Mouse (Mus musculus): Measurements from ENCODE around the gene Emp1. TPM values are rescaled to one million over a fixed set of nuclear protein-coding genes. Genes with fewer than 3 reads are reported as not detected.

The Emp1 gene
- polyA plus RNA-seq, 1 experiment from 2014 or later = 2.4 TPM

- Histone ChIP-seq H3K4me2 (ENCODE audit: low read depth, low read length, severe bottlenecking) (no peak overlapping the region), H3K27me3 (ENCODE audit: control insufficient read depth, insufficient read depth, low read length) (no peaks in the 10 kb centered on the region), H3K9ac (ENCODE audit: low read length) (no peak overlapping the region), H3K4me1 (replicated peaks; ENCODE audit: control insufficient read depth, insufficient read depth, low read length) (no peaks in the 10 kb centered on the region), H3K4me3 (ENCODE audit: low read depth, low read length) (no peak overlapping the region), H3K36me3 (ENCODE audit: control insufficient read depth, insufficient read depth, low read length) (no peaks in the 10 kb centered on the region), H3K27ac (ENCODE audit: low read depth, low read length) (no peak overlapping the region), H3K9me3 (ENCODE audit: control insufficient read depth, low read length) (no peaks in the 10 kb centered on the region)
- 88% methylated on average over 11 of the region's 11 CpGs for WGBS
- ATAC-seq (replicated peaks; ENCODE audit: low FRiP score) (no peak), DNase-seq (ENCODE audit: low spot score) (no peak)
Observed at GRCm38 (mm10) chr6:135405093-135405492, 42.7 kb downstream of the Emp1 start.

DNA sequence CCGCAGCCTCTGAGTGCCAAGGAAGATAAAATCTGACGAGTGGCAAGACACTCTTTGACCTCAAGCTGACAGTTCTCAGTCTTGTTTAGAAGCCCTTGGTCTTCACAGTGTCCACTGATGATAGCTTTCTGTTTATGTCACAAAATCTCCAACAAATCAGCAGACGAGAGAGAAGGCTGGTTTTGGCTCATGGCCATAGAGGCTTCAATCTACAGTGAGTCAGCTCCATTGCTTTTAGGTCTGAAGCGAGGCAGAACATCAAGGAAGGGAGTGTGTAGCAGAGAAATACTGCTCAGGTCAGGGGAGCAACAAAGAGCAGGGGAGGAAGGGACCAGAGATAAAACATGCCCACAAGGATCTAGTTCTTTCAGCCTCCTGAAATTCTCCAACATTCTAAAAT is 45.0 kb downstream of the Emp1 start:
- Histone ChIP-seq H3K4me1 (replicated peaks; ENCODE audit: control insufficient read depth, insufficient read depth, low read length) (no peaks in the 10 kb centered on the region), H3K27ac (ENCODE audit: low read depth, low read length) (no peak overlapping the region), H3K36me3 (ENCODE audit: control insufficient read depth, insufficient read depth, low read length) (no peaks in the 10 kb centered on the region), H3K4me3 (ENCODE audit: low read depth, low read length) (no peak overlapping the region), H3K9ac (ENCODE audit: low read length) (no peak overlapping the region), H3K9me3 (ENCODE audit: control insufficient read depth, low read length) (no peaks in the 10 kb centered on the region), H3K27me3 (ENCODE audit: control insufficient read depth, insufficient read depth, low read length) (no peaks in the 10 kb centered on the region), H3K4me2 (ENCODE audit: low read depth, low read length, severe bottlenecking) (no peak overlapping the region)
- WGBS = 83% methylated on average over 4 of the region's 4 CpGs
- no peak for ATAC-seq (replicated peaks; ENCODE audit: low FRiP score)
- no peak for DNase-seq (ENCODE audit: low spot score)

DNA sequence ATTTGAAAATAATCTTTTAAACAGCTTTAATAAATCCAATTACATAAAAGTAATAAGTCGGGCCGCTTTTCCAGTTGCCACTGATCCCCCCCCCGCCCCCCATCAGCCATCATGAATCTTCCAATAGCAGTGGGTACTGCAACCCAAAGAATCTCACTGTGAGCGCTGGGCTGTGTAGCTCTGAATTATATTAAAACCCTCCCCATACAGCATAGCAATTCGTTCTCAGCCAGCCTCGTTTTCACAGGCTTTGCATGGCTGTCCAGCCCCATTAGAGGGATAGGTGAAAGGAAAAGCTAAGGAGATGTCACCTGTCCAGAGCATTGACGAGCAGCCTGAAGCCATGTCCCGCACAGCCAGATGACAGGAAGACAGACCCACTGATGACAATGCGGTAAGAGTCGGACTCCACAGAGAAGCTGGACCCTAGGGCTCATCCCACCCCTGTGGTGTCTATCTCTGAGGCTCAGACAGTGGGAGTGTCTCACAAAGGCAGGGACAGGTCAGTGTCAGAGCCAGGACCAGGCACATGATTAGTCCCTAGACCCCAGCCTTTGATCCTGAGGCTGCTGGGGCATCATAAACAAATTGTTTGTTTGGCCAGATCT is 49.5 kb downstream of the Emp1 start:
- Histone ChIP-seq H3K9ac (ENCODE audit: low read length) (no peak overlapping the region), H3K9me3 (ENCODE audit: control insufficient read depth, low read length) (no peaks in the 10 kb centered on the region), H3K27me3 (ENCODE audit: control insufficient read depth, insufficient read depth, low read length) (no peaks in the 10 kb centered on the region), H3K4me1 (replicated peaks; ENCODE audit: control insufficient read depth, insufficient read depth, low read length) (no peaks in the 10 kb centered on the region), H3K4me2 (ENCODE audit: low read depth, low read length, severe bottlenecking) (no peak overlapping the region), H3K4me3 (ENCODE audit: low read depth, low read length) (no peak overlapping the region), H3K27ac (ENCODE audit: low read depth, low read length) (no peak overlapping the region), H3K36me3 (ENCODE audit: control insufficient read depth, insufficient read depth, low read length) (no peaks in the 10 kb centered on the region)
- DNase-seq (ENCODE audit: low spot score) (no peak), ATAC-seq (replicated peaks; ENCODE audit: low FRiP score) (no peak)
- WGBS = 88% methylated on average over 10 of the region's 10 CpGs

DNA sequence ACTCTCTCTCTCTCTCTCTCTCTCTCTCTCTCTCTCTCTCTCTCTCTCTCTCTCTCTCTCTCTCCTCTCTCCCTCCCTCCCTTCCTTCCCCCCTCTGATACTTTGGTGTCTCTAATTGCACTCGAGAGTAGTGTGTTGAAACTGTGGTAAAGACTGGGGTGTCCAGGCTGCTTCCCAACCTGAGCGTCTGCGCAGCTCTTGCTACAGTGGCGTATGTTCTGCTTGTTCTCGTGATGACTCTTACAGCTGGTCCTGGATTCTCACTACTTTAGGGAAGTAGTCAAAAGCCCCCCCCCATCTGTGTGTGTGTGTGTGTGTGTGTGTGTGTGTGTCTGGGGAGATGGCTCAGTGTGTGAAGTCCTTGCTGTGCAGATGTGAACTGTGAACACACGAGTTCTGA is 50.3 kb downstream of the Emp1 start:
- H3K36me3 ChIP-seq (ENCODE audit: control insufficient read depth, insufficient read depth, low read length) = no peaks in the 10 kb centered on the region
- no peaks in the 10 kb centered on the region for H3K27me3 ChIP-seq (ENCODE audit: control insufficient read depth, insufficient read depth, low read length)
- no peak overlapping the region for H3K27ac ChIP-seq (ENCODE audit: low read depth, low read length)
- H3K4me2 ChIP-seq (ENCODE audit: low read depth, low read length, severe bottlenecking) = no peak overlapping the region
- H3K4me3 ChIP-seq (ENCODE audit: low read depth, low read length) = no peak overlapping the region
- WGBS = 83% methylated on average over 6 of the region's 6 CpGs
- H3K9ac ChIP-seq (ENCODE audit: low read length) = no peak overlapping the region
- no peaks in the 10 kb centered on the region for H3K4me1 ChIP-seq (replicated peaks; ENCODE audit: control insufficient read depth, insufficient read depth, low read length)
- DNase-seq (ENCODE audit: low spot score) = no peak
- no peak for ATAC-seq (replicated peaks; ENCODE audit: low FRiP score)
- no peaks in the 10 kb centered on the region for H3K9me3 ChIP-seq (ENCODE audit: control insufficient read depth, low read length)

GRCm38 (mm10) chr6:135417459-135417858 is 55.1 kb downstream of the Emp1 start:
- Histone ChIP-seq H3K27me3 (ENCODE audit: control insufficient read depth, insufficient read depth, low read length) (no peaks in the 10 kb centered on the region), H3K4me1 (replicated peaks; ENCODE audit: control insufficient read depth, insufficient read depth, low read length) (no peaks in the 10 kb centered on the region), H3K4me3 (ENCODE audit: low read depth, low read length) (no peak overlapping the region), H3K9ac (ENCODE audit: low read length) (no peak overlapping the region), H3K36me3 (ENCODE audit: control insufficient read depth, insufficient read depth, low read length) (no peaks in the 10 kb centered on the region), H3K4me2 (ENCODE audit: low read depth, low read length, severe bottlenecking) (no peak overlapping the region), H3K9me3 (ENCODE audit: control insufficient read depth, low read length) (no peaks in the 10 kb centered on the region), H3K27ac (ENCODE audit: low read depth, low read length) (no peak overlapping the region)
- ATAC-seq (replicated peaks; ENCODE audit: low FRiP score) = peak; percentile 66; the same call in 1 of the 2 replicates
- DNase-seq (ENCODE audit: low spot score) = peak; percentile 81
- WGBS = 28% methylated on average over 5 of the region's 5 CpGs

GRCm38 (mm10) chr6:135418223-135418824 is 56.0 kb downstream of the Emp1 start:
- 85% methylated on average over 8 of the region's 8 CpGs for WGBS
- Histone ChIP-seq H3K27me3 (ENCODE audit: control insufficient read depth, insufficient read depth, low read length) (no peaks in the 10 kb centered on the region), H3K27ac (ENCODE audit: low read depth, low read length) (no peak overlapping the region), H3K4me3 (ENCODE audit: low read depth, low read length) (no peak overlapping the region), H3K9ac (ENCODE audit: low read length) (no peak overlapping the region), H3K36me3 (ENCODE audit: control insufficient read depth, insufficient read depth, low read length) (no peaks in the 10 kb centered on the region), H3K4me2 (ENCODE audit: low read depth, low read length, severe bottlenecking) (no peak overlapping the region), H3K4me1 (replicated peaks; ENCODE audit: control insufficient read depth, insufficient read depth, low read length) (no peaks in the 10 kb centered on the region), H3K9me3 (ENCODE audit: control insufficient read depth, low read length) (no peaks in the 10 kb centered on the region)
- DNase-seq (ENCODE audit: low spot score) (no peak), ATAC-seq (replicated peaks; ENCODE audit: low FRiP score) (no peak)

DNA sequence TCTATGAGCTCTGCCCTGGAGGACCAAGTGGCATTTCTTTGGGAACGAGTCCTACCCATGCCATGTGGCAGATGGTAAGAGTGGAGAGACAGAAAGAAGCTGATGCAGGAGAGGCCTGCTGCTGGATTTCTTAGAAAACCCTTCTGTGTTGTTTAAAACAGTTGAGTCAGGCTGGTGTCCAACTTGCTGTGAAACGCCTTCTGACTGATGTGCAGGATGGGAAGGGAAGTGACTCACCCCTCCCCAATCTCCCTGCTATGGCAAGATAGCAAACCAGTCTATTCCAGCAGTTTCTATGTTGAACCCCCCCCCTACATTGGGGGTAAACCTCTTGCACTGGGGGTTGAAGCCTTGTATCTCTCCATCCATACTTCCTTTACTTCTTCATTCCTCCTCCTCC is 65.9 kb downstream of the Emp1 start:
- H3K36me3 ChIP-seq (ENCODE audit: control insufficient read depth, insufficient read depth, low read length) = no peaks in the 10 kb centered on the region

DNA sequence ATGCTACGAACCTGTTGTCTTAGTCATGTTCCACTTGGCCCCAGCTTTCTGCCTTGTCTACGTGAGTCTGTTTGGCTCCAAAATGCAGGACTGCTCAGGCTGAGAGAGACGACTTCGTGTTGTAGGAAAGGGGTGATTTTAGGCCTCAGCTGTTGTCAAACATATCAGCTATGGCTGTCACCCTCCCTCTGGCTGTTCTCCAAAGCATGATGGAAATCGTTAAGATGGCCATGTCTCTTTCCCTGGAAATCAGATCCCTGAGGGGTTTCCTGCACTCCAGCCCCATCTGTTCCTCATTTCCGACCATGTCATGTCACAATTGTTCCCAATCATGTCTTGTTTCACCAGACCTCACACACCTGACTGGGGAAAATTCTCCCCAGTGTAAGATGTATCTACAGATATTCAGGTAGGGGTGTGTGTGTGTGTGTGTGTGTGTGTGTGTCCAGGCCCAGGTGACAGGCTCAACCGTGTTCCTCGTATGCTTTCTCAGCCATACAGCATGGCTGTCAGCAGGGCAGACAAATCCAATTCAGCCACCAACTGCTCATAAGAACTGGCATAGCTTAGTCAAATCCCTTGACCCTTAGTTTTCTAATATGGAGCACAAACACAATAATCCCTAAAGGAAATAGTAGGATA is 67.0 kb downstream of the Emp1 start:
- Histone ChIP-seq H3K4me2 (ENCODE audit: low read depth, low read length, severe bottlenecking) (no peak overlapping the region), H3K27ac (ENCODE audit: low read depth, low read length) (no peak overlapping the region), H3K9me3 (ENCODE audit: control insufficient read depth, low read length) (no peaks in the 10 kb centered on the region), H3K4me1 (replicated peaks; ENCODE audit: control insufficient read depth, insufficient read depth, low read length) (no peaks in the 10 kb centered on the region), H3K27me3 (ENCODE audit: control insufficient read depth, insufficient read depth, low read length) (no peaks in the 10 kb centered on the region), H3K4me3 (ENCODE audit: low read depth, low read length) (no peak overlapping the region), H3K36me3 (ENCODE audit: control insufficient read depth, insufficient read depth, low read length) (no peaks in the 10 kb centered on the region), H3K9ac (ENCODE audit: low read length) (no peak overlapping the region)
- 75% methylated on average over 8 of the region's 8 CpGs for WGBS
- no peak for ATAC-seq (replicated peaks; ENCODE audit: low FRiP score)
- DNase-seq (ENCODE audit: low spot score) = no peak

More for the DNA sequence above, 65.9 kb downstream of the Emp1 start:
- H3K27me3 ChIP-seq (ENCODE audit: control insufficient read depth, insufficient read depth, low read length) = no peaks in the 10 kb centered on the region
- no peaks in the 10 kb centered on the region for H3K4me1 ChIP-seq (replicated peaks; ENCODE audit: control insufficient read depth, insufficient read depth, low read length)
- no peak overlapping the region for H3K27ac ChIP-seq (ENCODE audit: low read depth, low read length)
- 80% methylated on average over 2 of the region's 2 CpGs for WGBS
- no peak for DNase-seq (ENCODE audit: low spot score)
- H3K4me2 ChIP-seq (ENCODE audit: low read depth, low read length, severe bottlenecking) = no peak overlapping the region
- no peak overlapping the region for H3K4me3 ChIP-seq (ENCODE audit: low read depth, low read length)
- H3K9ac ChIP-seq (ENCODE audit: low read length) = no peak overlapping the region
- ATAC-seq (replicated peaks; ENCODE audit: low FRiP score) = no peak
- no peaks in the 10 kb centered on the region for H3K9me3 ChIP-seq (ENCODE audit: control insufficient read depth, low read length)
